Mouse (Mus musculus): ENCODE measurements around the gene Gm8909. TPM values are rescaled to one million over a fixed set of nuclear protein-coding genes. Genes with fewer than 3 reads are reported as not detected.

The Gm8909 gene
- not detected for total RNA-seq (2023)

DNA sequence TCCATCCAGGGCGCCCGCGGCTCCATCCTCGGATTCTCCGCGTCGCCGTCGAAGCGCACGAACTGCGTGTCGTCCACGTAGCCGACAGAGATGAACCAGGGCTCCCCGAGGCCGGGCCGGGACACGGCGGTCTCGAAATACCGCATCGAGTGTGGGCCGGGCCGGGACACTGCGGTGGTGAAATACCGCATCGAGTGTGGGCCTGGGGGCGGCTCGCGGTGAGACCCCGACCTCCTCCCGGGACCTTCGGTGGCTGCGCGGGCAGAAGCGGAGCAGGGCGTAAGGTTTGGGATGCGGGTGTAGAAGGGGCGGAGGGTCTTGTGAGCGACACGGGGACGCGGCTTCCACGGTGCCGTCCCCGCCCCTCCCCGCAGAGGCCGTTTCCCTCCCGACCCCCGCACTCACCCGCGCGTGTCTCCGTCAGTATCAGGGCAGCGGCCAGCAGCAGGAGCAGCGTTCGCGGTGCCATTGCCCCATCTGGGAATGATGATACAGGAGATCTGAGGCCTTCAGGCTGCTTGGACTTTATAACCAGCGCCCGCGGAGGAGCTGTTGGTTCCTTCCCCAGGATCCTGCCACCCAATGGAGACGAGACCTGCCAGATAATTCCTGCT, at the start of gene Gm8909:
Gene Gm8909, minus strand, starts transcription at position 499 of the 614 bp plus-strand sequence.

DNA sequence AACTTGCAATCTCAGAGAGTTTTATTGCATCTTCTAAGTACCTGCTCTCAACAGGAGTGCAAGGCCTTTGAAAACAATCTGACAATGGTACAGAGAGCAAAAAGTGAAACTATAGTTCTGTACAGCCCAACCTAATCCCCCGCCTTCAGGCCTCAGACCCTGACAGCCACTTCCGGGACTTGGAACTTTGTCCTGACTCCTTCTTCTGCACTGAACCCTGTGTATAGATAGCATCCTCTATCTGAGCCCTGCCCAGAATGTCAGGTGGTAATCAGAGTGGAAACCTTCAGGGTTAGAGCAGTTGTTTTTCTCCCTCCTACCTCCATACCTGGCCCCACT, 21.8 kb upstream of the Gm8909 start, which contains the start of gene H2-T3:
Gene H2-T3, minus strand, starts transcription at position 119 of the 339 bp plus-strand sequence.

DNA sequence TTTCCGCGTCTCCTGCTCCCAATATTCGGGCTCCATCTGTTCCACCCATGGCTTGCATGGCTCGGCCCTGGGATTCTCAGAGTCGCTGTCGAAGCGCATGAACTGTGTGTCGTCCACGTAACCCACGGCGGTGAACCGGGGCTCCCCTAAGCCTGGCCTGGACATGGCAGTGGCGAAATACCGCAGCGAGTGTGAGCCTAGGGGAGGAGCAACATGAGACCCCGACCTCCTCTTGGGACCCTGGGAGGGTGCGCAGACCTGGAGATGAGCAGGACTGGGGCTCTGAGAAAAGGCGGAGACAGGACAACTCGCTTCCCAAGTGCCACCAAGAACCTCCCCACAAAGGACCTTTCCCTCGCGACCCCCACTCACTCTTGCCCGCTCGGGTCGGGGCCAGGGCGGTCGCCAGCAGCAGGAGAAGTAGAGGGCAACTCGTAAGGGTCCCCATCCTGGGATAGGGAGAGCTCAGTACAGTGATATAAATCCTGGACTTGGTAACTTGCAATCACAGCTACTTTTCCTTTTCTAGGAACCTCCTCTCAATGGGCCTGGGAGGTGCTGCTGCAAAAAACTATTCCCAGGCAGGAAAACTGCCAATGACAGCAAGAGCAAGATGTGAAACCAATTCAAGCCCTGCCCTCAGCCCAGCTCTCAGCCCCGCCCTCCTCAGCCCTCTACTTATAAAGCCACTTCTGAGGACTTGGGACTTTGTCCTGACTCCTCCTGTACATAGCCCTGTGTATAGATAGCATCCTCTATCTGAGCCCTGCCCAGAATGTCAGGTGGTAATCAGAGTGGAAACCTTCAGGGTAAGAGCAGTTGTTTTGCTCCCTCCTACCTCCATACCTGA, 39.1 kb downstream of the Gm8909 start, which contains the start of gene Gm7030:
Gene Gm7030, minus strand, starts transcription at position 458 of the 850 bp plus-strand sequence.

DNA sequence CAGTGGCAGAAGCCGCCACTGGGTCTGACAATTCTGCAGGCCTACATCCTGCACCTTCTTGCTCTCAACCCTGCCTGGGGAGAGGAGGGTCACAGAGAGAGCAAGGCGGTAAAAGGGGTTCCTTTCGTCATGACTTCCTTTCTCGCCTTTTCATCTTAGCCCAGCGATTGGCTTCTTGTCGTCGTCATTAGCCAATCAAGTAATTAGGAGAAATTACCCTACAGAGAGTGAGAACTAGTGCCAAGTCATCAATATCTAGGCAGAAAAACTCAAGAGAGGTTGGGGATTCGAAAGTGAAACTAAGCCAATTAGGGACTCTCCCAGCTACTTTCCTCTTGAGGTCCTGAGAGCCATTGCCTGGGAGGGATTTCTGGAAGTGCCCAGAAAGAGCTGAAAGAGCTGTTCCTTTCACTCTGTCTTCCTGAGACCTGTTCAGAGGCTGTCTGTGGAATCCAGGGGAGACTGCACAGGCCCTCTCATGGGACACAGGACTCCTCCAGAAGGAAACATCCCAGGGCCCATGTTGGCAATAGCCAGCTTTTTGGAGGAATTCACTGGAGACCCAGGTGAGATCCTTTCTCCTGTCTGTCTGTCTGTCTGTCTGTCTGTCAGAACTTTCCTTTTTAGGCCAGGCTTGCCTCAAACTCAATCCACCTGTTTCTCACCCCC, 46.9 kb downstream of the Gm8909 start, which contains the start of gene Gm19684:
Gene Gm19684, plus strand, starts transcription at position 327 of the 669 bp plus-strand sequence.

Other genes with a start within 250 kb of the Gm8909 start
- 10 to 100 TPM; 73.8 to 79.6 TPM for gene Abcf1, start 198.8 kb downstream of the Gm8909 start, total RNA-seq (2023)
- gene Gnl1, start 188.7 kb downstream of the Gm8909 start, total RNA-seq (2023): 10 to 100 TPM; 43.5 to 46.4 TPM
- 10 to 100 TPM; 25.9 to 32.6 TPM for gene Prr3, start 188.3 kb downstream of the Gm8909 start, total RNA-seq (2023)
- gene H2-T24, start 148.0 kb downstream of the Gm8909 start, total RNA-seq (2023): 10 to 100 TPM; 34.9 to 43.5 TPM
- gene H2-T23, start 135.7 kb downstream of the Gm8909 start, total RNA-seq (2023): 100 to 1,000 TPM; 154 to 159 TPM
- 10 to 100 TPM; 28.5 to 30.4 TPM for gene H2-T22, start 125.8 kb downstream of the Gm8909 start, total RNA-seq (2023)
- gene Gm6034, start 125.6 kb downstream of the Gm8909 start, total RNA-seq (2023): under 1 TPM in 1 of 2 experiments, not detected in 1; 0.24 TPM
- gene Gm11127, start 110.2 kb downstream of the Gm8909 start, total RNA-seq (2023): 10 to 100 TPM; 26.6 to 29.0 TPM
- gene Gm19684, start 46.9 kb downstream of the Gm8909 start, total RNA-seq (2023): under 1 TPM; 0.44 to 0.82 TPM
- under 1 TPM; 0.82 to 0.86 TPM for gene Gm7030, start 39.1 kb downstream of the Gm8909 start, total RNA-seq (2023)
- gene H2-T3, start 21.8 kb upstream of the Gm8909 start, total RNA-seq (2023): not detected
- gene Rpp21, start 89.5 kb upstream of the Gm8909 start, total RNA-seq (2023): 10 to 100 TPM; 45.3 to 49.0 TPM
- gene Trim39, start 103.7 kb upstream of the Gm8909 start, total RNA-seq (2023): 10 to 100 TPM; 39.3 to 41.4 TPM
- gene H2-M10.2, start 118.0 kb upstream of the Gm8909 start, total RNA-seq (2023): not detected
- gene H2-M10.1, start 157.6 kb upstream of the Gm8909 start, total RNA-seq (2023): not detected
- gene H2-M10.3, start 199.9 kb upstream of the Gm8909 start, total RNA-seq (2023): not detected

Measured in neutrophil, adult 59 days (primary cell).